Mouse (Mus musculus): Measurements from ENCODE around the gene 4933428G20Rik. TPM values are rescaled to one million over a fixed set of nuclear protein-coding genes. Genes with fewer than 3 reads are reported as not detected.

Gene 4933428G20Rik
- polyA plus RNA-seq, 1 experiment: 0.24 TPM

GRCm38 (mm10) chr11:97508198-97508597 lies 8.1 kb upstream of the 4933428G20Rik start:
- no peak for DNase-seq (ENCODE audit: extremely low spot score in 1 of 2, low spot score in 1 of 2)

- no peak for DNase-seq (ENCODE audit: extremely low spot score in 1 of 2, low spot score in 1 of 2)
These were observed 6.2 kb upstream of the 4933428G20Rik start for GRCm38 (mm10) chr11:97506331-97506730.

GRCm38 (mm10) chr11:97505784-97506183 lies 5.6 kb upstream of the 4933428G20Rik start:
- DNase-seq (ENCODE audit: extremely low spot score in 1 of 2, low spot score in 1 of 2): peak in 1 of 2 experiments; percentile 57

- no peak for DNase-seq (ENCODE audit: extremely low spot score in 1 of 2, low spot score in 1 of 2)
These were observed 2.7 kb upstream of the 4933428G20Rik start for GRCm38 (mm10) chr11:97502846-97503245.

GRCm38 (mm10) chr11:97502383-97502782 lies 2.2 kb upstream of the 4933428G20Rik start:
- DNase-seq (ENCODE audit: extremely low spot score in 1 of 2, low spot score in 1 of 2): peak in 1 of 2 experiments; percentile 72

GRCm38 (mm10) chr11:97500720-97501448 lies 744 bp upstream of the 4933428G20Rik start:
- no peak for DNase-seq (ENCODE audit: extremely low spot score in 1 of 2, low spot score in 1 of 2)

GRCm38 (mm10) chr11:97497543-97497942 lies 2.6 kb downstream of the 4933428G20Rik start:
- DNase-seq (ENCODE audit: extremely low spot score in 1 of 2, low spot score in 1 of 2): no peak

- no peak for DNase-seq (ENCODE audit: extremely low spot score in 1 of 2, low spot score in 1 of 2)
These were observed 7.3 kb downstream of the 4933428G20Rik start for GRCm38 (mm10) chr11:97492836-97493235.

- DNase-seq (ENCODE audit: extremely low spot score in 1 of 2, low spot score in 1 of 2): no peak
These were observed 8.5 kb downstream of the 4933428G20Rik start for GRCm38 (mm10) chr11:97491640-97492039.

GRCm38 (mm10) chr11:97489589-97490324 lies 10.4 kb downstream of the 4933428G20Rik start:
- peak in 1 of 2 experiments; percentile 87 for DNase-seq (ENCODE audit: extremely low spot score in 1 of 2, low spot score in 1 of 2)

GRCm38 (mm10) chr11:97487656-97488055 lies 12.5 kb downstream of the 4933428G20Rik start:
- no peak for DNase-seq (ENCODE audit: extremely low spot score in 1 of 2, low spot score in 1 of 2)

- DNase-seq (ENCODE audit: extremely low spot score in 1 of 2, low spot score in 1 of 2): no peak
These were observed 14.5 kb downstream of the 4933428G20Rik start for GRCm38 (mm10) chr11:97485661-97486060.

GRCm38 (mm10) chr11:97479824-97480223 lies 20.3 kb downstream of the 4933428G20Rik start:
- no peak for DNase-seq (ENCODE audit: extremely low spot score in 1 of 2, low spot score in 1 of 2)

GRCm38 (mm10) chr11:97479085-97479484 lies 21.1 kb downstream of the 4933428G20Rik start:
- DNase-seq (ENCODE audit: extremely low spot score in 1 of 2, low spot score in 1 of 2): no peak

GRCm38 (mm10) chr11:97478345-97478744 lies 21.8 kb downstream of the 4933428G20Rik start:
- no peak for DNase-seq (ENCODE audit: extremely low spot score in 1 of 2, low spot score in 1 of 2)

GRCm38 (mm10) chr11:97477431-97477830 lies 22.7 kb downstream of the 4933428G20Rik start:
- peak in 1 of 2 experiments; percentile 45 for DNase-seq (ENCODE audit: extremely low spot score in 1 of 2, low spot score in 1 of 2)

- peak in 1 of 2 experiments; percentile 90 for DNase-seq (ENCODE audit: extremely low spot score in 1 of 2, low spot score in 1 of 2)
These were observed 23.6 kb downstream of the 4933428G20Rik start for GRCm38 (mm10) chr11:97476334-97477095.

- DNase-seq (ENCODE audit: extremely low spot score in 1 of 2, low spot score in 1 of 2): no peak
These were observed 28.9 kb downstream of the 4933428G20Rik start for GRCm38 (mm10) chr11:97471276-97471675.

GRCm38 (mm10) chr11:97469828-97470227 lies 30.3 kb downstream of the 4933428G20Rik start:
- DNase-seq (ENCODE audit: extremely low spot score in 1 of 2, low spot score in 1 of 2): no peak

- DNase-seq (ENCODE audit: extremely low spot score in 1 of 2, low spot score in 1 of 2): peak; percentile 59 to 92
These were observed 31.4 kb downstream of the 4933428G20Rik start for GRCm38 (mm10) chr11:97468639-97469287.

Data from frontal cortex, adult 2 months (tissue).